Mouse (Mus musculus) mature B cell (primary cell): ENCODE results near the gene Colca2.

ENCODE experiments used
- in situ Hi-C: fragments of 300-500 bp; cut with MboI; formaldehyde crosslinking; loops from 2 replicates; pipeline ENCODE4 v1.14.3; 2019

Colca2 gene

DNA sequence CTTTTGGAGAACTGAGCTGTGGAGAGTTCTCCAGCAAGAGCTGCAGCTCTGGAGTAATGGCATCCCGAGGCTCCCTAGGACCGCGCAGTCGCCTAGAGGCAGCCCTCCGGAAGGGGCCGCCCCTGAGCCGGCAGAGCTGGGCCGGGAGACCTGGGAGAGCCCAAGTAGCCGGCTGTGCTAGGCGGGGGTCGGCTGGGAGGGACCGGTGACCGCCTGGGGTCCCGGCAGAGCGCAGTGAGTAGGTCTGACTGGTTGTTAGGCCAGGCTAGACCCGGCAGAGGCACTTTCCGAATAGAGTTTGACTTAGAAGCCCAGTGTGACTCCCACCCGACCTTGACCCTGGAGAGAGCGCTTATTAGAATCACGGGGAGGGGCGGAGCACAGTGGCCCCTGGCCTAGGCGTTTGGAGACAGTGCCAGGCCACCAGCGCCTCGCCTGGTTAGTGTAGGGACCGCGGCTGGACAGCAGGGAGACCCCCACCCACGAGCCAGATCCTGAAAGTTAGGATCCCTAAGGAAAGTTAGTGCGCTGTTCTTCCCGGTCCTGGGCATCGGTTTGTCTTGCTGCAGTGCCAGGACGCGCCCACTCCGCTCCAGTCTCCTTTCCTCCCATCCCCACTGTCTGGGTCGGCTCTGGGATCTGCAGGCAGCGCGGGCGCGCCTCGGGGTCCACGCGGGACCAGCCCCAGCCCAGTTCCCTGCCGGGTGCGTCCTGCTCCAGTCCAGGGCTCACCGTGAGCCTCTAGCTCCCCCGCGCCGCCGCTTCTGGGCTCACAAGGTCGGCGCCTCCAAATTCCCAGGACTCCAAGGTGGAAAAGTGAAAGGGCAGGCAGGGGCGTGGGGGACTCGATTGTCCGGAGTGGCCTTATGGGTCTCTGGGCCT, at the start of gene Colca2:
Colca2 (minus strand) TSS at position 70 of the 882 bp plus-strand sequence.
- in situ Hi-C loops, result no loop called here

DNA sequence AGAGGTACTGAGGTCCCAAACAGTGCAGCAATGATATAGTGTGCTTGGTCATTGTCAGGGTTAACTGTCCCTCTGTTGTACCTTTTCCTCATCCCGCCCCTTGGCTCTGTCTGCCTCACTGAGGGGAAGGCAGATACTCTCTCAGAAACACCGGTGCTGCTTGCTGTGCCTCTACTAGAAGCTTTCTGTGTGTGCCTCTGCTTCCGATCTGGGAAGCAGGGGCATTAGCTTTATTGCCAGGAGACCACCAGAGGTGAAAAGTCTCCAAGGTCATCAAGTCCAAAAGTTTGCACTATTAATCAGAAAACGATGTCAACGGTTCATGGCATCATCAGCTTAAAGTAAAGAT, 49.2 kb upstream of the Colca2 start:
- in situ Hi-C loops, result no loop called here

DNA sequence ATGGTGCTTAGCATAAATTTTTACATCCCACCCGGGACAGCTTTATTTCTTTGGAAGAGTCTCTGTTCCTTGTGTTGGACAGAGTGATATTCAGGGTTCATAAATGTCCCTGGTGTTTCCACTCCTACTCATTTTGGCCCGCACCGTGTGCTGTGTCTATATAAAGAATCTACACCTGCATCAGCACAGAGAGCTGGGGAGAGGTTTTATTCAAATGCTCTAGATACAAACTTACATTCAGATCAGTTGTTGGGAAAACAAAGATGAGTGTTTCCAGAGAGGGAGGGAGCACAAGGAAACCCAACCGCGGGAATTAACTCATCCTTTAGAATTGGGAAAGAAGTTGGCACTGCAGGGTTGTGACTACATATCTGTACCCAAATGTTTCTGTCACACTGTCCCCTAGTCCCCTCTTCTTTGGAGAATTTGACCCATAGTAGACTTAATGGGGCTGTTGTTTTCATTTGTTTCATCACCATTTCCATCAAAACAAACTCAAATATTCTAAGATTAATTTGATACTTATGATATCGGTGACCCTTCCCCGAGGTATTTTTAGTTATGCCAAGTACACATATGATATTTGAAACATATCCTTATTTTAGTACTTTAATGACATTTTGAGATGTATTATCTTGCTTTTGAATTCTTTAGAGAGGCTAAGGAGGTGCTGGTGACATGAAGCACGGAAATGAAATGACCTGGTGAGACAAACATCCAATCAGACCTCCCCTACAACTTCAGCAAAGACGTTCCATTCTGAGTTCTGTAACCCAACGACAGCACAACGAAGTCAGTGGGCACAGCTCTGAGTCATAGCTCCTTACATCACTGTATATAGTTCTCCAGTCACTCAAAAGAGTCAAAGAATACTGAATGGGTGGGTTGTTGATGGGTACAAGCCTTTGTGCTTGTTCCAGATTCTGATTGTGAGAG, 48.5 kb upstream of the Colca2 start:
- in situ Hi-C loops, result no loop called here

- in situ Hi-C loops, result no loop called here
Measured at GRCm38 (mm10) chr9:51324406-51325065, 46.2 kb upstream of the Colca2 start.

DNA sequence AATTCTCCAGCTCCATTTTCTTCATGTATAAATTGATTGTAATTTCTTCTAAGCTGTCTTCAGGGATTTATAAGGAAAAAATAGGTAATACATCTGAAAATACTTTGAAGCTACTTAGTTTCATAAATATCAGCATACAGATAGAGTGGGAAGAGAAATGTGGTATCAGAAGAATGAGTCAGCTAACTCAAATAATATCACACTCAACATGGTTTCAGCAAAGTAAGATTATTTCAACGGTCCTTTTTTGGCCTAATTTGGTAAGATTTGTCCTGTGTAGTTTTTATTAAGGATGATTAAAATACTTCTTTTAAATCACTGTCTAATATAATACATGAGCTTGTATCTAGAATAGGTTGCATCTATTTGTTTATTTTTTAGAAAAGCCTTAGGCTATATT, 41.7 kb upstream of the Colca2 start:
- in situ Hi-C loops, result no loop called here

DNA sequence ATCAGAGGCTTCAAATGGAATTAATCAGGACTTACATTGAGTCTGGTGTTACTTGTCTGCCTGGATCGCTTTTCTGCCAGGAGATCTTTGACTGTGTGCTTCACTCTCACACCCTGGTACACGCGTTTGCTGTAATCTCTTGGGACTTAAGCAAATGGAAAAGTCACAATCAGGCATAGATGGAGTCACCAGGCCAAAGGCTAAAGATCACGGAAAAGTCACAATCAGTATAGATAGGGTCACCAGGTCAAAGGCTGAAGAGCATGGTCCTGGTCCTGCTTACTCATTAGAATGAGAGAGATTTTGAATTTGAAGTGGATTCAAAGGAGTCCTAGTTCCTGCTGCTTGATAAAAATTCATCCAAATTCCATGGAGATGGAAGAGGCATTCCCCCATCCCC, 39.9 kb upstream of the Colca2 start:
- in situ Hi-C loops, result no loop called here

- in situ Hi-C loops, result no loop called here
Measured at GRCm38 (mm10) chr9:51317322-51317721, 39.0 kb upstream of the Colca2 start.

DNA sequence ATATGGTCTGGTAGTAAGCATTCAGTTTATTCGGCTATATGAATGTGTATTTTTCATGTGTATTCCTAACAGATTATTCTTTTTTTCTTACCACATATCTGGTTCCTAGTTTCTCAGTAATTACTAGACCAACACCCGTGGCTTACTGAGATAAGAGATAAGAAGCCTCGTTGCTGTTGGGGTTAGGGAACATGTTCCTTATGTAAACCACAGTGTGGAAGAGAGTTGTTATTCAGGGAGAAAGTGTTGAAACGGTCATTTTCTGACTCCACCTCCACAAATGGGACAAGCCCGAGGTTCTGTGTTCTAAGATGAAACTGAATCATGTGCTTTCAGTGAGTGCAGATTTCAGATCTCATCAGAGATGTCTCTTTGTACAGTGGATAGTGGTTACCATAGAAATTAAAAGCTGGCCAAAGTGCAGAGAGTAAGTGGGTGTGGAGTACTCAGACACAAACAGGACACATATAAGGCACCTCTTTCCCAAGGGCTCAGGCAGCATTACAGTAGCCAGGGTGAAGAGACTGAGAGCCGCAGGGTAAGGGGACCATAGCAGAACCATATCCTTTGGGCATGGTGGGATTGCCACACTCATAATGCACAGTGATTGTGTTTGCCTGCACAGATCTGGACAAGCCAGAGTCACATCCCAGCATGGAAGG, 37.2 kb upstream of the Colca2 start:
- in situ Hi-C loops, result no loop called here

- in situ Hi-C loops, result no loop called here
Measured at GRCm38 (mm10) chr9:51312554-51313317, 34.4 kb upstream of the Colca2 start.

- in situ Hi-C loops, result no loop called here
Measured at GRCm38 (mm10) chr9:51310515-51310914, 32.1 kb upstream of the Colca2 start.

- in situ Hi-C loops, result no loop called here
Measured at GRCm38 (mm10) chr9:51306351-51306750, 28.0 kb upstream of the Colca2 start.

DNA sequence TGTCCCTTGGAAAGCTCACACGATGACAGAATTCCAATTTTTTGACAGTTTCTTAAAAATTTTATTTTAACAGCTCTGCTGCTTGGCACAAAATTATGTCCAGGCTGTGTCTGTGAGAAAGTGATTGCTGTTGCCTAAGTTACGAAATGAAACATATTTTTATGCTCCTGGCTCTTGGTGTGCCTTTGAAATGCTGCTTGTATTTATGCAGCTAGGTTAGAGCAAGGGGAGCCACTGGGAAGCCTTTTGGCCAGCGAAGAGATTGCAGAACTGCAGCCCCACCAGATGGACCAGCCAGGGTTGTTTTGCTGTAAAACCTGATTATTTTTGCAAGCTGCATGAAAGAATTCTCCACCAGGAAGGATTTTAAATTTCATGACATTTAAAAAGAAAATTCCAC, 26.8 kb upstream of the Colca2 start:
- in situ Hi-C loops, result no loop called here

- in situ Hi-C loops, result no loop called here
Measured at GRCm38 (mm10) chr9:51303980-51304379, 25.6 kb upstream of the Colca2 start.

DNA sequence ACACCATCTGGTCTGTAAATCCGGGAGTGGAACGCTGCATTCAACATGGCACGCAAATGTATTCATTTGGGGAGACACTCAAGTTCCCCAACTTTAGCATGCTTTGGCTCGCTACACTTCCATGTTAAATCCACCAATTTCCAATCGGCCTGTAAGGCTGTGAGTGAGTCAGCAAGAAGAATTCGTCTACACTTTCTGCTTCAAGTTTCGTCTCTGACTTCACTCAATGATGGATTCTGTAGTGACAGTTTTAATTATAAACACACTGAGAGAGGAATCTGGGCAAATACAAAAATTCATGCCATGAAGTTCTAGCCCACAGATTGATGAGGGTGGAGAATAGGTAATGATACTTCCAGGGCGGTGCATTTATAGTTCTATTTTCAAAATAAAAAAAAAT, 15.2 kb upstream of the Colca2 start:
- in situ Hi-C loops, result loop anchor here (5.0 kb wide), 1 partner anchor 126 kb away; the partner anchor contains the start of gene Gm32742

- in situ Hi-C loops, result loop anchor here (5.0 kb wide), 1 partner anchor 125 kb away; the partner anchor contains the start of gene Gm32742
Measured at GRCm38 (mm10) chr9:51292674-51293073, 14.3 kb upstream of the Colca2 start.

DNA sequence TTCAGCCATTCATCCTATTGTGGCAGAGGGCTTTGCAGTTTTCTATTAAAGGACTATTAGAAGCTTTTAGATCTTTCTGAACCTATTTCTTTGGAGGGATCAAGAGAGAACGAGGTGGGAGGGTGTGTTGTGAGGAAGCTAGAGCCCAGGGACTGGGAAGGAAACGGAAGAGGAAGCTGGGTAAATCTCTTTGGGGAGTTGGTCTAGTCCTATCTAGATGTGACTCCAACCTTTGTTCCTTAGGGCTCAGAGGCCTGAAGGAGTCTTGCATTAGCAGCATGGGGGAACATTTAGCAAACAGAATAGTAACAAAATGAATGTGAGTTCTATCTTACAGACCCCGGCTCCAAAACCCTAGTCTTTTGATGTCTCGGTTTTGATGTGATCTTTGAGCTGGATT, 12.6 kb upstream of the Colca2 start:
- in situ Hi-C loops, result loop anchor here (5.0 kb wide), 1 partner anchor 124 kb away; the partner anchor contains the start of gene Gm32742

- in situ Hi-C loops, result no loop called here
Measured at GRCm38 (mm10) chr9:51286079-51286478, 7.7 kb upstream of the Colca2 start.

DNA sequence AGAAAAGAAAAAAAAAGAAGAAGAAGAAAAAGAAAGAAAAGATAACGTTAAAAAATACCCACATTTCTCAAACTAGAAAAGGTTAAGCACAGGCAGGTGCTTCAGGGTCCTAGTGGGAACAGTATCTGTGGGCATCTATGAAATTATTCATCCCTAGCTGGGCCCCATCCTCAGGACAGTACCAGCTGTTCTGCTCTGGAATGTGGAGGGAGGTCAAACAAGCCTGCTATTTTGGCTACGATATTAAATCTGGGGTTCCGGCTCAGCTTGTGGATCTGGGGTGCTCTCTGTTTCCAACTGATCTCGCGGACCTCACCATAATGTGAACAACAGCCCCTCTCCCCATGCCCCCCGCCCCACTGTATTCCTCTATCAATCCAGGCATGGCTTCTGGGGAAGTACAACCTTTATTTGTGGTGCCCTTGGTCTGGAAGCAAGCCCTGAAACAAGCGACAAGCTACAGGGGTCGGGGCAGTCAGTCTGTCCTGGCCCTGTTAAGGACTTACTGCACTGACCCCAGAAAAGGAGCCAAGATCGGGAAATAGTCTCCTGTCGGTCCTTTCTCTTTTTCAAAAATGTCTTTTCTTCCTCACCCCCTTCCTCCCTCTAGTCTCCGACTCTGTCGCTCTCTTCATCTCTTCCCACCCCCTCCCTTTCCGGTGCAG, 403 bp downstream of the Colca2 start:
- in situ Hi-C loops, result no loop called here

- in situ Hi-C loops, result no loop called here
Measured at GRCm38 (mm10) chr9:51274678-51275077, 3.7 kb downstream of the Colca2 start.

DNA sequence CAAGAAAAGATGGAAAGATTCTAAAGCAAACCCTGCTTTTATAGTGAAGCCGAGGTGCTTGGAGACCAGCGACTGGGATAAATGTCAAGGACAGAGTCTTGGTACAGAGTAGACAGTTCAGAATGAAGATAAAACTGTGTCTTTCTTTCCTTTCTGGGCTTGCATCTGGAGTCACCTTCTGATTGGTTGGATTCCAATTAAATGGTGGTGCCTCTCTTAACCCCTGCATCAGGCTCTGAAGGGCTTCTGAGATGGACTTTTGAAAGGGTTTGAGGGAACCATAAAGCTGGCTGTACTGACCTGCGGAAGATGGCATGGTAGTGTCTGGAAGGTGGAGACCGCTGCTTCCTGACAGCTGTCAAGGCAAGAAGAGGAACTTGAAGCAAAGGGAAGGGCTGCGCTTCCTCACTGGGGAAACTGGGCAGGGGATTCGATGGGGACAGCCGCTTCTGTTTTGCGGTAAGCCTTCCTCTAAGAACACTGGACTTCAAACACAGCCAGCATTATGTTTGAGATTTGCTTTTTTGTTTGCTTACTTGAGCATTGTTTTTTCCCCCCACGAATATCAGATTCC, 4.7 kb downstream of the Colca2 start:
- in situ Hi-C loops, result no loop called here
